Mouse (Mus musculus): ENCODE results near the gene Stxbp2. TPM values are rescaled to one million over a fixed set of nuclear protein-coding genes. Genes with fewer than 3 reads are reported as not detected.
A peak's percentile ranks its signal among the peaks of the same experiment; 100 is the strongest.

Stxbp2 gene
- polyA plus RNA-seq, 1 experiment = 117 TPM

DNA sequence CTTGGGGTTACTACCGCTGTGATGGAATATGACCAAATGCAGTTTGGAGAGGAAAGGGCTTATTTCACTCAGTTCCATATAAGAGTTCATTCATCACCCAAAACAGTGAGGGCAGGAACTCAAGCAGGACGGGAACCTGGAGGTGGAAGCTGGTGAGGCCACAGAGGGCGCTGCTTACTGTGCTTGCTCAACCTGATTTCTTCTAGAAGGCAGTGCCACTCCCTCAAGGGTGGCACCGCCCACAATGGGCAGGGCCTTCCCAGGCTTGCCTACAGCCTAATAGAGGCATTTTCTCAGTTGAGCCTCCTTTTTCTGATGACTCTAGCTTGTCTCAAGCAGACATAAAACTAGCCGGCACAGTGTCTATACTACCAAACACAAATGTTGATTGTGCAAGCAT lies 15.0 kb downstream of the Stxbp2 start:
- TF ChIP-seq CTCF (IDR thresholded peaks at IDR 0.05; ENCODE audit: borderline replicate concordance, extremely low read depth, insufficient read depth, insufficient read length) (no peak), POLR2A (IDR thresholded peaks at IDR 0.05; ENCODE audit: borderline replicate concordance, extremely low read depth, insufficient read depth, insufficient read length, poor library complexity, severe bottlenecking) (no peak)
- no peak for DNase-seq (ENCODE audit: low read depth)

DNA sequence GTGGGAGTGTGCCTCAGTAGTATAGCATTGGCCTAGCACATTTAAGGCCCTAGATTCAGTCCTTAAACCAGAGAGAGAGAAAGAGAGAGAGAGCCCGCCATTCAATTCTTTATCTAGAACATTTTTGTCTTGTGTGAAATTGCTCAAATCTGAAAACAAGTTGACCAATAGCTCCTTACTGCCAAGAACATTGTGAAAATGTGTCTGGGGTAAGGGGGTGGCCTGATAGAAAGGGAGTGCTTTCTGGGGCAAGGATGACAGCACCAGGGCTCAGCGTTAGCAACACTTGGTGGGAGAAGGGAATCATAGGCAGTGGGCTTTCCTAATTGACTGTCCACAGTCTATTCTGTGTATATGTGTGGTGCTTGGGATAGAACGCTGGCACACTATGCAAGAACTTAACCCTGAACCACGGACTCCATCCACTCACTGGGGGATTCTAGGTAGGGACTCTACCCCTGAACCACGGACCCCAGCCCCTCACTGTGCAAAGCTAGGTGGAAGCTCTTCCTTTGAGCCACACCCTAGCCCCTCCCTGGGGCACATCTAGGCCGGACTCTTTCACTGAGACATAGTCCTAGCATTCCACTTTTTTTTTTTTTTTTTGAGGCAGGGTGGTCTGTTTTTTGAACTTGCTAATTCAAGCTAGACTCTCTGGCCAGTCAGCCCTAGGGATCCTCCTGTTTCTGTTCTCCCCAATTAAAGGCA lies 16.2 kb downstream of the Stxbp2 start:
- TF ChIP-seq POLR2A (IDR thresholded peaks at IDR 0.05; ENCODE audit: borderline replicate concordance, extremely low read depth, insufficient read depth, insufficient read length, poor library complexity, severe bottlenecking) = no peak
- no peak for TF ChIP-seq CTCF (IDR thresholded peaks at IDR 0.05; ENCODE audit: borderline replicate concordance, extremely low read depth, insufficient read depth, insufficient read length)
- DNase-seq (ENCODE audit: low read depth) = no peak

DNA sequence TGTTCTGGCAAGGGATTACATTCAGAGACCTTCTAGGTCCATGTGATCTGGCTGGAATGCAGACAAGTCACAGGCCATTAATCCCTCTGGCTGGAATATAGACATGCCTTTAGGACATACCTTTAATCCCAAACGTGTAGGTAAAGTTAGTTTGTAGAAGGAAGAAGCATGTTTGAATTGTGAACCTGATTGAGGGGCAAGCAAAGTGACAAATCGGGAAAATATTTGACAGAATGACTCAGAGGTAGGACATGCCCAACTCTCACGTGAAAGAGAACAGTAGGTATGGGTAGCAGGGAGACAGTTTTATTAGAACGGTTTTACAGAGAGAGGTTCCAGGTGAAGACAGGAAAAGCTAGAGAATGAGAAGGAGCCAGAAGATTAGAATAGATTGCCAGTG lies 16.8 kb downstream of the Stxbp2 start:
- TF ChIP-seq CTCF (IDR thresholded peaks at IDR 0.05; ENCODE audit: borderline replicate concordance, extremely low read depth, insufficient read depth, insufficient read length) = no peak
- TF ChIP-seq POLR2A (IDR thresholded peaks at IDR 0.05; ENCODE audit: borderline replicate concordance, extremely low read depth, insufficient read depth, insufficient read length, poor library complexity, severe bottlenecking) = no peak
- no peak for DNase-seq (ENCODE audit: low read depth)

DNA sequence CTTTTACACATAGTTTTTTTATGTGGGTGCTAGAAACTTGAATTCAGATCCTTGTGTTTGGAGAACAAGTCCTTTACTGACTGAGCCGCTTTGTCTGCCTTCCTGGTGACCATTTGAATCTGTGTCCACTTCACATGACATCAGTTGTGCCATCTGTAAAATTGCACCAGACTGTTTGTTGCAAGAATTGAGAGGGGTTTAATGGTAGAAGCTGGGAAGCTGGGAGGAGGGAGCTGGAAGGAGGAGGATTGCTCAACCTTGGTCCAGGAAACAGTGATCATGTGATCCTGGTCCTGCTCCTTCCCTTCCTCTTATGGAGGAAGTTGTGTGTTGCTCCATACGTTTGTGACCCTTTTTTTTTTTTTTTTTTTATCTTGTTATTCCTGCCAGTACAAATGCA lies 17.5 kb downstream of the Stxbp2 start:
- TF ChIP-seq POLR2A (IDR thresholded peaks at IDR 0.05; ENCODE audit: borderline replicate concordance, extremely low read depth, insufficient read depth, insufficient read length, poor library complexity, severe bottlenecking) = no peak
- TF ChIP-seq CTCF (IDR thresholded peaks at IDR 0.05; ENCODE audit: borderline replicate concordance, extremely low read depth, insufficient read depth, insufficient read length) = no peak
- DNase-seq (ENCODE audit: low read depth) = no peak

DNA sequence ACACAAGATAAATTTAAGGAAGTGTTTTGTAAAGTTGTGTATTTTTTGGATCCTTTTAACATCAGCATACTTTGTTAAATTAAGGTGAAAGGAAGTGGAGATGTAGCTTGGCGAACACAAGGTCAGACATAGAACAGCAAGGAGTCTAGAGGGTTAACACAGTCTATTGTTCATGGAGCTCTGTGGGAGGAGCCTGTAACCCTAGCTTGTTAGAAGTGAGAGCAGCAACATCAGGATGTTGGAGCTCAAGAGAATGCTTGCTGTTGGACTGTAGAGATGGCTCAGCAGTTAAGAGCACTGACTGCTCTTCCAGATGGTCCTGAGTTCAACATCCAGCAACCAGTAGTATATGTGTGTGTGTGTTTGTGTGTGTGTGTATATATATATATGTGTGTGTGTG lies 18.2 kb downstream of the Stxbp2 start:
- no peak for TF ChIP-seq CTCF (IDR thresholded peaks at IDR 0.05; ENCODE audit: borderline replicate concordance, extremely low read depth, insufficient read depth, insufficient read length)
- TF ChIP-seq POLR2A (IDR thresholded peaks at IDR 0.05; ENCODE audit: borderline replicate concordance, extremely low read depth, insufficient read depth, insufficient read length, poor library complexity, severe bottlenecking) = no peak
- no peak for DNase-seq (ENCODE audit: low read depth)

DNA sequence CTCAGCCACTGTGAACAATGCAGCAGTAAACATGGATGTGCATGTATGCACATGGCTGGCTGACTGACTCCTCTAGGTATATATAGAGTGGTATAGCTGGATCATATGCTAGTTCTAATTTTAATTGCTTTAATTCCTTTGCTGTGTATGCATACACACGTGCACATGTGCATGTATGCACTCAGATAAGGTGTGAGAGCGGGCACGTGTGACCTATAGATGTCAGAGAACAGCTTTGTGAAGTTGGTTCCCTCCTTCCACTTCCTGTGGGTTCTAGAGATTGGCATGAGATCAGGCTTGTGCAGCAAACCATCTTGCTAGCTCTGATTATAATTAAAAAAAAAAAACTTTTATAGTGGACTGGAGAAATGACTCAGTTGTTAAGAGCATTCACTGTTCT lies 22.1 kb downstream of the Stxbp2 start:
- DNase-seq (ENCODE audit: low read depth) = no peak
- TF ChIP-seq POLR2A (IDR thresholded peaks at IDR 0.05; ENCODE audit: borderline replicate concordance, extremely low read depth, insufficient read depth, insufficient read length, poor library complexity, severe bottlenecking) = no peak
- TF ChIP-seq CTCF (IDR thresholded peaks at IDR 0.05; ENCODE audit: borderline replicate concordance, extremely low read depth, insufficient read depth, insufficient read length) = no peak

DNA sequence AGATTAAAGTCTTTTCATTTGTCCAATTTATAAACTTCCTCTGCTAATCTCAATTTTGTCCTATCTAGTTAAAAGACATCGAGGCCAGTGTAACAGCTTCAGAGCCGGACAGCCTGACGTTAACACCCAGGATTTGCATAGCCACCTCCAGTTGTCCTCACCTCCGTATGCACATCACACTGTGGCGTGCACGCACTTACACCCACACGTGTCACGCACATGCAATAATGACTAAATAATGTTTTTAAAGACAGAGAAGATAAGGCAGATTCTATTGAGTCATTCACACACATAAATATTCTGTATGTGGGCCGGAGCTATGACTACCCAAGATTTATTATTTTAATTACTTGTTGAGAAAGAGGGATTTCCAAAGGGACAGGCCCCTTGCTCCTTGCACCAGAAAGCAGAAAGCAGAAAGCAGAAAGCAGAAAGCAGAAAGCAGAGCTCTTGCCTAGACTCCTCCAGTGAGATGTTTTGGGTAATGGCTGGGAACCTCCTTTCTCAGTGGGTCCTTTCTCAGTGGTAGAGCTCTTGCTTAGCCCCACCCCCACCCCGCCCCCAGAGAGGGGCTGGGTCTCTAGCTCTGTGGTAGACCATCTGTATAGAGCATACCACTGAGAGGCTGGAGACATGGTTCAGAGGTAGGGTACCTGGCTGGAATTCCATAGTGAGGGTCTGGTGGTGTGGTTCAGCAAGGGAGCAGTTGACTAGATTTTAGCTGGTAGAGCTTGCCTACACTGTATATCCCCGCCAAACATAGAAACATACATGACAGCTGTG lies 24.2 kb downstream of the Stxbp2 start:
- DNase-seq (ENCODE audit: low read depth) = no peak
- TF ChIP-seq POLR2A (IDR thresholded peaks at IDR 0.05; ENCODE audit: borderline replicate concordance, extremely low read depth, insufficient read depth, insufficient read length, poor library complexity, severe bottlenecking) (no peak), CTCF (IDR thresholded peaks at IDR 0.05; ENCODE audit: borderline replicate concordance, extremely low read depth, insufficient read depth, insufficient read length) (no peak)

DNA sequence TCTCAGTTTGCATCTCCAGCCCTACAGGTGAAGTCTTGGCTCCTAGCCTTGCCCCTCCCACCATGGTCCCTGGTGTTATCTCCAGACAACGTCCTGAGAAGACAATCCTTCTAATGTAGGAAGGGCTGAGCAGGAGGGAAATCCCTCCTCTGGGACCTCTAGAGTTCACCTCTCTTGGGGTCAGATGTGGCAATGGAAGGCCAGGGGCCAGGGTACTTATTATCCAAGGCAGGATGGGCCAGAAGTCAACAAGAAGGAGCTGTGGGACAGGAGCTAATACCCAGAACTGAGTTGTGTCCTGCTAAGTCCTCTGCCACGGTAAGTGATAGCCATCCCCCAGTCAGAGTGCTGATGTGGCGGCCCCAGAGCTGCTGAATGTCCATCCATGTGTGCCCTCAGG lies 24.8 kb downstream of the Stxbp2 start, which contains the start of gene Retn:
Gene Retn, plus strand, starts transcription at position 245 of the 400 bp plus-strand sequence.
- TF ChIP-seq CTCF (IDR thresholded peaks at IDR 0.05; ENCODE audit: borderline replicate concordance, extremely low read depth, insufficient read depth, insufficient read length) (no peak), POLR2A (IDR thresholded peaks at IDR 0.05; ENCODE audit: borderline replicate concordance, extremely low read depth, insufficient read depth, insufficient read length, poor library complexity, severe bottlenecking) (no peak)
- DNase-seq (ENCODE audit: low read depth) = no peak

DNA sequence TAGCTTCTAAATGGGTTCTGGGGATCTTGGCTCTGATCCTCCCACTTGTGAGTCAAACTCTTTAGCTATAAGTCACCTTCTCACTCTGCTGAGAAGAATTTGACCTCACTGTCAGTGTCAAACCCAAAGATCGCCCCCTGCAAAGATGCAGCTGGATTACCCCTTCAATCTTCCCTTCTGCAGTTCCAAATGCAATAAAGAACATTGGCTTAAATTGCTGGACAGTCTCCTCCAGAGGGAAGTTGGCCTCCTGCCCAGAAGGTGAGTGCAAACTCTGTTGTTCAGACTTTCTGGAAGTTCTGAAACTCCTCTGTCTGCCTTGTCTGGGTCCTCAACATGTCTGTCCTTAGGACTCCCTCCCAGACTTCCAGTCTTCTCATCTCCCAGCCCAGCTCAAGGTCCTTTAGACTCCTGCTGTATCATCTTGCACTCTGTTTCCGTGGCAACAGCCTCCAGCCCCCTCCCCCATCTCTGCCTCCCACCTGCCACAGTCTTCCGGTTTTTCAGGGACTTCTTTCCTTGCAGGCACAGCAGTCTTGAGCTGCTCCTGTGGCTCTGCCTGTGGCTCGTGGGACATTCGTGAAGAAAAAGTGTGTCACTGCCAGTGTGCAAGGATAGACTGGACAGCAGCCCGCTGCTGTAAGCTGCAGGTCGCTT lies 26.1 kb downstream of the Stxbp2 start:
- DNase-seq (ENCODE audit: low read depth) = peak; percentile 63
- TF ChIP-seq CTCF (IDR thresholded peaks at IDR 0.05; ENCODE audit: borderline replicate concordance, extremely low read depth, insufficient read depth, insufficient read length) (no peak), POLR2A (IDR thresholded peaks at IDR 0.05; ENCODE audit: borderline replicate concordance, extremely low read depth, insufficient read depth, insufficient read length, poor library complexity, severe bottlenecking) (no peak)

DNA sequence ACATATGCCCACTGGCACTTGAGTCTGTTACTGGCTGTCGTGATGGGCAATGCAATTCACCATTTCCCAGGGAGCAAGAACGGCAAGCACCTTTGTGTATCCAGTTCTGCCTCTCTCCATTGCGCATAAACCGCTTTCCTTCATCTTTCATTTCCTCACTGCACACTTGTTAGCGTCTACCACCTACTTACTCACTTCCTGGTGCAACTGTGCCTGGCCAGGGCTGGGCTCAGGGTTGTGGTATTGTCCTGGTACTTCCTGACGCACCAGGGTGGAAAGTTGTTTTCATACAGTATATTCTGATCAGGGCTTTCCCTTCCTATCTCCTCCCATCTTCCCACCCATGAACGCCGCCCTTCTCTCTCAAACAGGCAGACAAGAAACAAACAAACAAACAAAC lies 30.1 kb downstream of the Stxbp2 start:
- DNase-seq (ENCODE audit: low read depth) = no peak
- TF ChIP-seq CTCF (IDR thresholded peaks at IDR 0.05; ENCODE audit: borderline replicate concordance, extremely low read depth, insufficient read depth, insufficient read length) = no peak
- TF ChIP-seq POLR2A (IDR thresholded peaks at IDR 0.05; ENCODE audit: borderline replicate concordance, extremely low read depth, insufficient read depth, insufficient read length, poor library complexity, severe bottlenecking) = no peak

DNA sequence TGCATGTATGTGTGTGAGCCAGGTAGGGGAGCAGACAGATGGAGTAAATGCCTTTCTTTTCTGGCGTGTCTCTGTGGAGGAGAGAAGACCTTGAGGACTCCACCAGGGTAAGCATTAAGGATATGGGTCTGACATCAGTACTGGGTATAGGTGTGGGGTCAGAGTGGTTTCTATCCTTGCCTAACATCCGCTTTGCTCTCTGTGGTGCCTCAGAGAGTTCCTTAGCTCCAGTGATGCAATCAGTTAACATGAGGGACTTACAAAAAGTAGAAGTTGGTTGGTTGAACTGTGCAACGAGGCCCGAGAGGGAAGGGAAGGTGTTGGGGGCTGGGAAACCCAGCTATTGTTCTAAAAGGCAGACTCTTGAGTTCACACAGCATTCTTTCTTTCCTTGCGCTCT lies 33.6 kb downstream of the Stxbp2 start:
- no peak for DNase-seq (ENCODE audit: low read depth)
- TF ChIP-seq CTCF (IDR thresholded peaks at IDR 0.05; ENCODE audit: borderline replicate concordance, extremely low read depth, insufficient read depth, insufficient read length) = no peak
- TF ChIP-seq POLR2A (IDR thresholded peaks at IDR 0.05; ENCODE audit: borderline replicate concordance, extremely low read depth, insufficient read depth, insufficient read length, poor library complexity, severe bottlenecking) = no peak
